Mouse (Mus musculus): ENCODE data around the gene Naa15.
"Not testable (repeated sequence)": the region's sequence is repeated elsewhere in the genome, so short reads cannot be mapped to it uniquely, and the experiment has no call there.

The Naa15 gene

GRCm38 (mm10) chr3:51421921-51422320 lies 7.0 kb downstream of the Naa15 start:
- DNase-seq (ENCODE audit: inconsistent age in 2 of 2, low spot score in 1 of 2) = no peak

GRCm38 (mm10) chr3:51425394-51425793 lies 10.4 kb downstream of the Naa15 start:
- DNase-seq (ENCODE audit: inconsistent age in 2 of 2, low spot score in 1 of 2) = no peak

GRCm38 (mm10) chr3:51434364-51434763 lies 19.4 kb downstream of the Naa15 start:
- not testable (repeated sequence) for DNase-seq (ENCODE audit: inconsistent age in 2 of 2, low spot score in 1 of 2)

- no peak for DNase-seq (ENCODE audit: inconsistent age in 2 of 2, low spot score in 1 of 2)
Measured at GRCm38 (mm10) chr3:51434871-51435595, 20.1 kb downstream of the Naa15 start.

GRCm38 (mm10) chr3:51468530-51468929 lies 53.6 kb downstream of the Naa15 start:
- no peak for DNase-seq (ENCODE audit: inconsistent age in 2 of 2, low spot score in 1 of 2)

- DNase-seq (ENCODE audit: inconsistent age in 2 of 2, low spot score in 1 of 2) = peak in 1 of 2 experiments; percentile 43
Measured at GRCm38 (mm10) chr3:51475706-51476105, 60.8 kb downstream of the Naa15 start.

GRCm38 (mm10) chr3:51479893-51480292 lies 64.9 kb downstream of the Naa15 start:
- no peak for DNase-seq (ENCODE audit: inconsistent age in 2 of 2, low spot score in 1 of 2)

- DNase-seq (ENCODE audit: inconsistent age in 2 of 2, low spot score in 1 of 2) = peak in 1 of 2 experiments; percentile 71
Measured at GRCm38 (mm10) chr3:51481059-51481458, 66.1 kb downstream of the Naa15 start.

GRCm38 (mm10) chr3:51481881-51482280 lies 66.9 kb downstream of the Naa15 start:
- DNase-seq (ENCODE audit: inconsistent age in 2 of 2, low spot score in 1 of 2) = no peak

- DNase-seq (ENCODE audit: inconsistent age in 2 of 2, low spot score in 1 of 2) = peak in 1 of 2 experiments; percentile 41
Measured at GRCm38 (mm10) chr3:51482781-51483180, 67.8 kb downstream of the Naa15 start.

- DNase-seq (ENCODE audit: inconsistent age in 2 of 2, low spot score in 1 of 2) = peak; percentile 99
Measured at GRCm38 (mm10) chr3:51483741-51484359, 68.9 kb downstream of the Naa15 start, which contains the start of gene Rab33b. Rab33b (plus strand) TSS chr3:51483920.

- DNase-seq (ENCODE audit: inconsistent age in 2 of 2, low spot score in 1 of 2) = no peak
Measured at GRCm38 (mm10) chr3:51484370-51484769, 69.4 kb downstream of the Naa15 start.

- DNase-seq (ENCODE audit: inconsistent age in 2 of 2, low spot score in 1 of 2) = no peak
Measured at GRCm38 (mm10) chr3:51485347-51485746, 70.4 kb downstream of the Naa15 start.

- DNase-seq (ENCODE audit: inconsistent age in 2 of 2, low spot score in 1 of 2) = no peak
Measured at GRCm38 (mm10) chr3:51486491-51487195, 71.7 kb downstream of the Naa15 start.

GRCm38 (mm10) chr3:51490088-51490753 lies 75.3 kb downstream of the Naa15 start:
- DNase-seq (ENCODE audit: inconsistent age in 2 of 2, low spot score in 1 of 2) = no peak

GRCm38 (mm10) chr3:51493272-51493838 lies 78.4 kb downstream of the Naa15 start:
- no peak for DNase-seq (ENCODE audit: inconsistent age in 2 of 2, low spot score in 1 of 2)

GRCm38 (mm10) chr3:51494466-51494865 lies 79.5 kb downstream of the Naa15 start:
- no peak for DNase-seq (ENCODE audit: inconsistent age in 2 of 2, low spot score in 1 of 2)

GRCm38 (mm10) chr3:51495646-51496045 lies 80.7 kb downstream of the Naa15 start:
- DNase-seq (ENCODE audit: inconsistent age in 2 of 2, low spot score in 1 of 2) = no peak

- no peak for DNase-seq (ENCODE audit: inconsistent age in 2 of 2, low spot score in 1 of 2)
Measured at GRCm38 (mm10) chr3:51497978-51498377, 83.0 kb downstream of the Naa15 start.

- no peak for DNase-seq (ENCODE audit: inconsistent age in 2 of 2, low spot score in 1 of 2)
Measured at GRCm38 (mm10) chr3:51498659-51499058, 83.7 kb downstream of the Naa15 start.

GRCm38 (mm10) chr3:51499876-51500275 lies 84.9 kb downstream of the Naa15 start:
- no peak for DNase-seq (ENCODE audit: inconsistent age in 2 of 2, low spot score in 1 of 2)

Data from adrenal gland, adult (tissue).